9 mouse cellular contexts compared by ENCODE assay signal in genomic region chr11:117829671-117830215, GRCm38 (mm10). TPM values are rescaled to one million over a fixed set of nuclear protein-coding genes. Genes with fewer than 3 reads are reported as not detected.
DNase-seq lines count a peak whose midpoint lies in the region; ATAC-seq lines count a peak whose summit lies in the region.
"Had no signal": no experiment of that assay in that cellular context is flagged by ENCODE, and none has a peak within 500 bp of the region (broad histone marks: within the 10 kb centered on the region; RNA-seq: fewer than 3 reads in every experiment).

No protein-coding gene starts in this region.

- DNase-seq in heart, adult 11 months: no peak
- peak; percentile 93 for DNase-seq in kidney, postnatal 14 days
- no peak for DNase-seq in embryo, embryonic 9.5 days (ENCODE audit: extremely low spot score)
- no peak for DNase-seq in frontal cortex, postnatal 14 days (ENCODE audit: low spot score in 2 of 2)
- DNase-seq in T-cell, adult 2 months (ENCODE audit: low spot score): no peak
- DNase-seq: thymus, postnatal 4 days had no signal

- WGBS in heart, embryonic 13.5 days: 42% methylated on average over 2 of the region's 2 CpGs
- WGBS in heart, embryonic 14.5 days: 44% methylated on average over 2 of the region's 2 CpGs
- WGBS in macrophage (ENCODE audit: missing documents): 44% methylated on average over 2 of the region's 2 CpGs

- no peaks in the 10 kb centered on the region for H3K27me3 ChIP-seq in heart, embryonic 13.5 days (replicated peaks)
- no peaks in the 10 kb centered on the region for H3K27me3 ChIP-seq in heart, embryonic 14.5 days (ENCODE audit: control insufficient read depth, insufficient read depth, low read length)

- peak overlapping the region; percentile 98 for H3K27ac ChIP-seq in heart, embryonic 13.5 days (replicated peaks)
- H3K27ac ChIP-seq in heart, embryonic 14.5 days (replicated peaks in 1 of 2; ENCODE audit: control insufficient read depth in 1 of 2, insufficient read depth in 1 of 2, low read depth in 2 of 2, low read length in 2 of 2): peak overlapping the region; percentile 90 to 97
- H3K27ac ChIP-seq in macrophage: peak overlapping the region; percentile 80

- no peak for ATAC-seq in heart, embryonic 13.5 days (ENCODE audit: extremely low read depth, insufficient number of reproducible peaks, low FRiP score, low TSS enrichment)
- ATAC-seq in heart, embryonic 14.5 days (ENCODE audit: insufficient number of reproducible peaks, insufficient read depth, low FRiP score, low read depth): no peak

- no peaks in the 10 kb centered on the region for H3K9me3 ChIP-seq in heart, embryonic 13.5 days
- no peaks in the 10 kb centered on the region for H3K9me3 ChIP-seq in heart, embryonic 14.5 days (ENCODE audit: control insufficient read depth, low read length)

- no peak overlapping the region for H3K4me3 ChIP-seq in heart, embryonic 13.5 days
- no peak overlapping the region for H3K4me3 ChIP-seq in heart, embryonic 14.5 days (ENCODE audit: control insufficient read depth in 1 of 2, insufficient read depth in 1 of 2, low read depth in 1 of 2, low read length in 2 of 2)
- no peak overlapping the region for H3K4me3 ChIP-seq in macrophage (ENCODE audit: inconsistent target)

- H3K4me2 ChIP-seq in heart, embryonic 13.5 days: 0 out of 2 replicates have a peak overlapping the region, but pooled peaks have one; percentile 81
- peak overlapping the region; percentile 92; the same call in 1 of the 2 replicates for H3K4me2 ChIP-seq in heart, embryonic 14.5 days (ENCODE audit: low read length)

- H3K4me1 ChIP-seq in heart, embryonic 13.5 days: peaks cover 69% of the 10 kb centered on the region
- H3K4me1 ChIP-seq in heart, embryonic 14.5 days (ENCODE audit: control insufficient read depth in 2 of 2, insufficient read depth in 2 of 2, low read length in 2 of 2): peaks cover 52 to 61% of the 10 kb centered on the region in 2 experiments

- peak overlapping the region; percentile 58 for H3K9ac ChIP-seq in heart, embryonic 13.5 days
- H3K9ac ChIP-seq in heart, embryonic 14.5 days (ENCODE audit: low read length): peak overlapping the region; percentile 56

- H3K79me2 ChIP-seq in macrophage (ENCODE audit: inconsistent target): peaks cover 6% of the 10 kb centered on the region

- peaks cover 4% of the 10 kb centered on the region; the same call in 1 of the 2 replicates for H3K36me3 ChIP-seq in heart, embryonic 13.5 days
- no peaks in the 10 kb centered on the region for H3K36me3 ChIP-seq in heart, embryonic 14.5 days (ENCODE audit: control insufficient read depth, insufficient read depth, low read length)
- H3K36me3 ChIP-seq in macrophage (ENCODE audit: inconsistent target): no peaks in the 10 kb centered on the region

RNA-seq across cellular contexts. Expression of gene Tk1, which starts 3.9 kb away (rescaled TPM):
- 97.6 and 109 TPM in 2 replicates for polyA plus RNA-seq in heart, embryonic 13.5 days (2015; fragmentation: Nextera tagmentation; extraction: Ambion mirVana)
- 98.0 and 100 TPM in 2 replicates for polyA plus RNA-seq in heart, embryonic 14.5 days (2014; fragmentation: Nextera tagmentation; extraction: Ambion mirVana)
- total RNA-seq in macrophage (2018; cell fraction: chromatin; rRNA removed): 10 to 100 TPM in 14 of 26 experiments, 1 to 10 TPM in 11, under 1 TPM in 1; 0.92 to 30.5 (median 10.2) TPM
- total RNA-seq in macrophage (2018; cell fraction: cytosol; rRNA removed): 1 to 10 TPM; 1.9 to 7.2 (median 3.2) TPM
- total RNA-seq in macrophage (2018; cell fraction: nucleus; rRNA removed): 10 to 100 TPM in 3 of 26 experiments, 1 to 10 TPM in 22, under 1 TPM in 1; 0.86 to 80.6 (median 3.9) TPM
- polyA plus RNA-seq in macrophage (2018): 1.1 to 37.4 TPM (median 6.2 TPM) in 3 replicates

RNA-seq across cellular contexts. Expression of gene Afmid, which starts 4.0 kb away (rescaled TPM):
- 12.6 and 12.7 TPM in 2 replicates for polyA plus RNA-seq in heart, embryonic 13.5 days (2015; fragmentation: Nextera tagmentation; extraction: Ambion mirVana)
- 18.7 and 20.8 TPM in 2 replicates for polyA plus RNA-seq in heart, embryonic 14.5 days (2014; fragmentation: Nextera tagmentation; extraction: Ambion mirVana)
- total RNA-seq in macrophage (2018; cell fraction: chromatin; rRNA removed): 10 to 100 TPM in 23 of 26 experiments, 1 to 10 TPM in 3; 3.2 to 34.1 (median 21.9) TPM
- total RNA-seq in macrophage (2018; cell fraction: cytosol; rRNA removed): 1 to 10 TPM; 1.0 to 3.6 (median 2.4) TPM
- total RNA-seq in macrophage (2018; cell fraction: nucleus; rRNA removed): 10 to 100 TPM in 12 of 26 experiments, 1 to 10 TPM in 14; 3.3 to 19.8 (median 9.4) TPM
- polyA plus RNA-seq in macrophage (2018): 2.9 to 4.4 TPM (median 3.6 TPM) in 3 replicates

RNA-seq across cellular contexts. Expression of gene Birc5, which starts 19.3 kb away (rescaled TPM):
- polyA plus RNA-seq in heart, embryonic 13.5 days (2015; fragmentation: Nextera tagmentation; extraction: Ambion mirVana): 228 and 260 TPM in 2 replicates
- 227 and 240 TPM in 2 replicates for polyA plus RNA-seq in heart, embryonic 14.5 days (2014; fragmentation: Nextera tagmentation; extraction: Ambion mirVana)
- 10 to 100 TPM in 2 of 26 experiments, 1 to 10 TPM in 23, under 1 TPM in 1; 0.80 to 16.5 (median 4.9) TPM for total RNA-seq in macrophage (2018; cell fraction: chromatin; rRNA removed)
- total RNA-seq in macrophage (2018; cell fraction: cytosol; rRNA removed): 10 to 100 TPM in 3 of 26 experiments, 1 to 10 TPM in 23; 1.3 to 12.6 (median 4.6) TPM
- 10 to 100 TPM in 1 of 26 experiments, 1 to 10 TPM in 25; 1.6 to 19.6 (median 3.5) TPM for total RNA-seq in macrophage (2018; cell fraction: nucleus; rRNA removed)
- 1.7 to 21.0 TPM (median 16.6 TPM) in 3 replicates for polyA plus RNA-seq in macrophage (2018)

RNA-seq across cellular contexts. Expression of gene Gm20708, which starts 20.3 kb away (rescaled TPM):
- polyA plus RNA-seq in heart, embryonic 13.5 days (2015; fragmentation: Nextera tagmentation; extraction: Ambion mirVana): 0.78 and 1.3 TPM in 2 replicates
- 0.71 and 1.0 TPM in 2 replicates for polyA plus RNA-seq in heart, embryonic 14.5 days (2014; fragmentation: Nextera tagmentation; extraction: Ambion mirVana)
- total RNA-seq in macrophage (2018; cell fraction: chromatin; rRNA removed): 10 to 100 TPM in 20 of 26 experiments, 1 to 10 TPM in 6; 2.7 to 18.9 (median 12.5) TPM
- 1 to 10 TPM in 15 of 26 experiments, under 1 TPM in 11; 0.44 to 2.5 (median 1.1) TPM for total RNA-seq in macrophage (2018; cell fraction: cytosol; rRNA removed)
- 10 to 100 TPM in 5 of 26 experiments, 1 to 10 TPM in 21; 1.1 to 15.8 (median 6.8) TPM for total RNA-seq in macrophage (2018; cell fraction: nucleus; rRNA removed)
- 0.79 to 1.5 TPM (median 1.5 TPM) in 3 replicates for polyA plus RNA-seq in macrophage (2018)

RNA-seq across cellular contexts. Expression of gene Syngr2, which starts 20.3 kb away (rescaled TPM):
- polyA plus RNA-seq in heart, embryonic 13.5 days (2015; fragmentation: Nextera tagmentation; extraction: Ambion mirVana): 74.8 and 75.6 TPM in 2 replicates
- 99.4 and 102 TPM in 2 replicates for polyA plus RNA-seq in heart, embryonic 14.5 days (2014; fragmentation: Nextera tagmentation; extraction: Ambion mirVana)
- total RNA-seq in macrophage (2018; cell fraction: chromatin; rRNA removed): 10 to 100 TPM; 31.8 to 86.4 (median 54.3) TPM
- 100 to 1,000 TPM; 120 to 182 (median 142) TPM for total RNA-seq in macrophage (2018; cell fraction: cytosol; rRNA removed)
- 100 to 1,000 TPM in 14 of 26 experiments, 10 to 100 TPM in 12; 59.2 to 135 (median 103) TPM for total RNA-seq in macrophage (2018; cell fraction: nucleus; rRNA removed)
- 138 to 194 TPM (median 167 TPM) in 3 replicates for polyA plus RNA-seq in macrophage (2018)

Comparison
In these comparisons a context has a peak if more than half of its experiments do, and no peak if none do; other contexts are left out.
1. RNA of gene Birc5, which starts 19.3 kb away (polyA plus RNA-seq): 227 to 240 TPM in heart, embryonic 14.5 days and 228 to 260 TPM in heart, embryonic 13.5 days; 1.7 to 21.0 TPM in macrophage; every median in the first group is over 10 times any median in the second.
2. Peak in every context shown above with its lines, with median percentiles within 50 percentile points of each other: H3K27ac ChIP-seq.